Mouse (Mus musculus) heart, adult 18-20 months (tissue): ENCODE results near the gene Efcab5. TPM values are rescaled to one million over a fixed set of nuclear protein-coding genes. Genes with fewer than 3 reads are reported as not detected.

Experiments
- DNase-seq, 2 experiments: peaks; one replicate each; pipeline ENCODE4 v3.0.0; 2021 to 2022; ENCODE audit warnings: mixed read lengths in 1 of 2
- long read RNA-seq, 2 experiments: library from polyadenylated mRNA; stranded (forward); transcript quantifications; one replicate each; pipeline ENCODE4 v2.0.0; 2021
- total RNA-seq, 2 experiments: library from RNA; stranded (reverse); gene quantifications; 2 replicates each; pipeline ENCODE4 v1.2.3; 2021

Efcab5 gene
- under 1 TPM; 0.15 to 0.31 TPM for total RNA-seq
- long read RNA-seq, experiment 1: 0 reads
- long read RNA-seq, experiment 2: 0 reads

- no peak for DNase-seq
Observed at GRCm38 (mm10) chr11:77188868-77189267, at the start of gene Efcab5. Gene Efcab5, minus strand, starts transcription at chr11:77188968.

- no peak for DNase-seq
Observed at GRCm38 (mm10) chr11:77235267-77235666, 46.5 kb upstream of the Efcab5 start.

GRCm38 (mm10) chr11:77231514-77231913 is 42.7 kb upstream of the Efcab5 start:
- no peak for DNase-seq

GRCm38 (mm10) chr11:77230765-77231164 is 42.0 kb upstream of the Efcab5 start:
- no peak for DNase-seq

GRCm38 (mm10) chr11:77216761-77217130 is 28.0 kb upstream of the Efcab5 start:
- no peak for DNase-seq

- DNase-seq: peak; percentile 84 to 87
Observed at GRCm38 (mm10) chr11:77215951-77216760, 27.4 kb upstream of the Efcab5 start, which contains the start of gene Ssh2. Gene Ssh2, plus strand, starts transcription at chr11:77216287.

GRCm38 (mm10) chr11:77215483-77215882 is 26.7 kb upstream of the Efcab5 start:
- no peak for DNase-seq

- DNase-seq: peak; percentile 77 to 82
Observed at GRCm38 (mm10) chr11:77214755-77215154, 26.0 kb upstream of the Efcab5 start.

GRCm38 (mm10) chr11:77214142-77214692 is 25.4 kb upstream of the Efcab5 start:
- no peak for DNase-seq

- DNase-seq: no peak
Observed at GRCm38 (mm10) chr11:77200703-77201102, 11.9 kb upstream of the Efcab5 start.

GRCm38 (mm10) chr11:77199636-77200035 is 10.9 kb upstream of the Efcab5 start:
- DNase-seq: no peak

- peak in 1 of 2 experiments; percentile 13 for DNase-seq
Observed at GRCm38 (mm10) chr11:77196181-77197143, 7.7 kb upstream of the Efcab5 start.

- peak in 1 of 2 experiments; percentile 9 for DNase-seq
Observed at GRCm38 (mm10) chr11:77195360-77196109, 6.8 kb upstream of the Efcab5 start.

GRCm38 (mm10) chr11:77194762-77195161 is 6.0 kb upstream of the Efcab5 start:
- no peak for DNase-seq

- DNase-seq: no peak
Observed at GRCm38 (mm10) chr11:77193941-77194553, 5.3 kb upstream of the Efcab5 start.

- DNase-seq: no peak
Observed at GRCm38 (mm10) chr11:77193410-77193809, 4.6 kb upstream of the Efcab5 start.

- no peak for DNase-seq
Observed at GRCm38 (mm10) chr11:77184926-77185325, 3.8 kb downstream of the Efcab5 start.

GRCm38 (mm10) chr11:77182616-77183015 is 6.2 kb downstream of the Efcab5 start:
- DNase-seq: no peak

GRCm38 (mm10) chr11:77182041-77182440 is 6.7 kb downstream of the Efcab5 start:
- no peak for DNase-seq

- no peak for DNase-seq
Observed at GRCm38 (mm10) chr11:77181528-77181927, 7.2 kb downstream of the Efcab5 start.

- peak in 1 of 2 experiments; percentile 9 for DNase-seq
Observed at GRCm38 (mm10) chr11:77180886-77181285, 7.9 kb downstream of the Efcab5 start.
